Mouse (Mus musculus): ENCODE data around the gene Clcn7. TPM values are rescaled to one million over a fixed set of nuclear protein-coding genes. Genes with fewer than 3 reads are reported as not detected.

Gene Clcn7
- polyA plus RNA-seq, 1 experiment from 2014 or later: 18.5 TPM

GRCm38 (mm10) chr17:25184961-25185360 lies 51.8 kb downstream of the Clcn7 start:
- no peaks in the 10 kb centered on the region for H3K27me3 ChIP-seq (replicated peaks; ENCODE audit: control insufficient read depth, insufficient read depth, low read length)
- peaks cover 2% of the 10 kb centered on the region; the same call in 1 of the 2 replicates for H3K4me1 ChIP-seq (replicated peaks; ENCODE audit: control insufficient read depth, insufficient read depth, low read length)
- no peaks in the 10 kb centered on the region for H3K9me3 ChIP-seq (ENCODE audit: control insufficient read depth)
- peak overlapping the region; percentile 89 for H3K4me3 ChIP-seq (ENCODE audit: low read depth, low read length)
- no peak for TF ChIP-seq CTCF (IDR thresholded peaks at IDR 0.05; ENCODE audit: low read depth)
- peak overlapping the region; percentile 95 for H3K4me2 ChIP-seq (replicated peaks; ENCODE audit: low read depth)
- H3K27ac ChIP-seq (ENCODE audit: low read depth, low read length): peak overlapping the region; percentile 71
- peak; percentile 17; the same call in 1 of the 2 replicates for ATAC-seq
- H3K9ac ChIP-seq (ENCODE audit: low read depth, low read length): peak overlapping the region; percentile 74
- 8% methylated on average over 17 of the region's 17 CpGs for WGBS
- H3K36me3 ChIP-seq (ENCODE audit: control insufficient read depth, insufficient read depth): no peaks in the 10 kb centered on the region

- Histone ChIP-seq H3K4me3 (ENCODE audit: low read depth, low read length) (peak overlapping the region; percentile 98), H3K4me1 (replicated peaks; ENCODE audit: control insufficient read depth, insufficient read depth, low read length) (peaks cover 2% of the 10 kb centered on the region; the same call in 1 of the 2 replicates), H3K27me3 (replicated peaks; ENCODE audit: control insufficient read depth, insufficient read depth, low read length) (no peaks in the 10 kb centered on the region), H3K36me3 (ENCODE audit: control insufficient read depth, insufficient read depth) (peaks cover 18% of the 10 kb centered on the region; the same call in 1 of the 2 replicates), H3K9ac (ENCODE audit: low read depth, low read length) (peak overlapping the region; percentile 93), H3K9me3 (ENCODE audit: control insufficient read depth) (no peaks in the 10 kb centered on the region), H3K4me2 (replicated peaks; ENCODE audit: low read depth) (peak overlapping the region; percentile 88), H3K27ac (ENCODE audit: low read depth, low read length) (0 out of 2 replicates have a peak overlapping the region, but pooled peaks have one; percentile 82)
- no peak for ATAC-seq
- WGBS: 8% methylated on average over 11 of the region's 11 CpGs
- no peak for TF ChIP-seq CTCF (IDR thresholded peaks at IDR 0.05; ENCODE audit: low read depth)
These were observed 54.6 kb downstream of the Clcn7 start for GRCm38 (mm10) chr17:25187784-25188149.

- Histone ChIP-seq H3K27ac (ENCODE audit: low read depth, low read length) (peak within 1 kb of the TSS; percentile 82), H3K4me1 (replicated peaks; ENCODE audit: control insufficient read depth, insufficient read depth, low read length) (peaks cover 2% of the 10 kb centered on the region; the same call in 1 of the 2 replicates), H3K4me2 (replicated peaks; ENCODE audit: low read depth) (peak within 1 kb of the TSS; percentile 88), H3K36me3 (ENCODE audit: control insufficient read depth, insufficient read depth) (peaks cover 19% of the 10 kb centered on the region; the same call in 1 of the 2 replicates), H3K27me3 (replicated peaks; ENCODE audit: control insufficient read depth, insufficient read depth, low read length) (no peaks in the 10 kb centered on the region), H3K4me3 (ENCODE audit: low read depth, low read length) (peak within 1 kb of the TSS; percentile 98), H3K9ac (ENCODE audit: low read depth, low read length) (peak within 1 kb of the TSS; percentile 93), H3K9me3 (ENCODE audit: control insufficient read depth) (no peaks in the 10 kb centered on the region)
- no peak for TF ChIP-seq CTCF (IDR thresholded peaks at IDR 0.05; ENCODE audit: low read depth)
- under 1% methylated on average over 99 of the region's 104 CpGs for WGBS
- ATAC-seq: peak; percentile 34
These were observed 55.2 kb downstream of the Clcn7 start, which contains the start of gene Unkl for GRCm38 (mm10) chr17:25188150-25189031. TSS of gene Unkl (plus strand) at chr17:25188397.

GRCm38 (mm10) chr17:25189091-25189490 lies 55.9 kb downstream of the Clcn7 start:
- H3K27ac ChIP-seq (ENCODE audit: low read depth, low read length): no peak overlapping the region
- TF ChIP-seq CTCF (IDR thresholded peaks at IDR 0.05; ENCODE audit: low read depth): no peak; the same call in 1 of the 2 replicates
- WGBS: 3% methylated on average over 16 of the region's 16 CpGs
- H3K9me3 ChIP-seq (ENCODE audit: control insufficient read depth): no peaks in the 10 kb centered on the region
- peak overlapping the region; percentile 98 for H3K4me3 ChIP-seq (ENCODE audit: low read depth, low read length)
- H3K9ac ChIP-seq (ENCODE audit: low read depth, low read length): peak overlapping the region; percentile 93
- H3K4me1 ChIP-seq (replicated peaks; ENCODE audit: control insufficient read depth, insufficient read depth, low read length): peaks cover 2% of the 10 kb centered on the region; the same call in 1 of the 2 replicates
- ATAC-seq: no peak
- H3K36me3 ChIP-seq (ENCODE audit: control insufficient read depth, insufficient read depth): peaks cover 26% of the 10 kb centered on the region; the same call in 1 of the 2 replicates
- H3K27me3 ChIP-seq (replicated peaks; ENCODE audit: control insufficient read depth, insufficient read depth, low read length): no peaks in the 10 kb centered on the region
- peak overlapping the region; percentile 88 for H3K4me2 ChIP-seq (replicated peaks; ENCODE audit: low read depth)

- peaks cover 62% of the 10 kb centered on the region for H3K36me3 ChIP-seq (ENCODE audit: control insufficient read depth, insufficient read depth)
- ATAC-seq: no peak
- H3K9ac ChIP-seq (ENCODE audit: low read depth, low read length): no peak overlapping the region
- no peak overlapping the region for H3K27ac ChIP-seq (ENCODE audit: low read depth, low read length)
- no peaks in the 10 kb centered on the region for H3K9me3 ChIP-seq (ENCODE audit: control insufficient read depth)
- H3K27me3 ChIP-seq (replicated peaks; ENCODE audit: control insufficient read depth, insufficient read depth, low read length): no peaks in the 10 kb centered on the region
- no peak overlapping the region for H3K4me3 ChIP-seq (ENCODE audit: low read depth, low read length)
- no peaks in the 10 kb centered on the region for H3K4me1 ChIP-seq (replicated peaks; ENCODE audit: control insufficient read depth, insufficient read depth, low read length)
- no peak for TF ChIP-seq CTCF (IDR thresholded peaks at IDR 0.05; ENCODE audit: low read depth)
- WGBS: 82% methylated on average over 4 of the region's 4 CpGs
- no peak overlapping the region for H3K4me2 ChIP-seq (replicated peaks; ENCODE audit: low read depth)
These were observed 69.2 kb downstream of the Clcn7 start for GRCm38 (mm10) chr17:25202401-25202800.

- no peak overlapping the region for H3K9ac ChIP-seq (ENCODE audit: low read depth, low read length)
- H3K36me3 ChIP-seq (ENCODE audit: control insufficient read depth, insufficient read depth): peaks cover 77% of the 10 kb centered on the region
- TF ChIP-seq CTCF (IDR thresholded peaks at IDR 0.05; ENCODE audit: low read depth): no peak
- 79% methylated on average over 4 of the region's 4 CpGs for WGBS
- no peaks in the 10 kb centered on the region for H3K4me1 ChIP-seq (replicated peaks; ENCODE audit: control insufficient read depth, insufficient read depth, low read length)
- no peaks in the 10 kb centered on the region for H3K27me3 ChIP-seq (replicated peaks; ENCODE audit: control insufficient read depth, insufficient read depth, low read length)
- H3K4me2 ChIP-seq (replicated peaks; ENCODE audit: low read depth): no peak overlapping the region
- no peak for ATAC-seq
- no peaks in the 10 kb centered on the region for H3K9me3 ChIP-seq (ENCODE audit: control insufficient read depth)
- no peak overlapping the region for H3K4me3 ChIP-seq (ENCODE audit: low read depth, low read length)
- H3K27ac ChIP-seq (ENCODE audit: low read depth, low read length): no peak overlapping the region
These were observed 76.8 kb downstream of the Clcn7 start for GRCm38 (mm10) chr17:25210006-25210405.

All from intestine, postnatal 0 days (tissue).